Mouse (Mus musculus): Measurements from ENCODE around the gene Igfbp3. TPM values are rescaled to one million over a fixed set of nuclear protein-coding genes. Genes with fewer than 3 reads are reported as not detected.

Gene Igfbp3
- polyA plus RNA-seq, 1 experiment from 2014 or later = 29.7 TPM

DNA sequence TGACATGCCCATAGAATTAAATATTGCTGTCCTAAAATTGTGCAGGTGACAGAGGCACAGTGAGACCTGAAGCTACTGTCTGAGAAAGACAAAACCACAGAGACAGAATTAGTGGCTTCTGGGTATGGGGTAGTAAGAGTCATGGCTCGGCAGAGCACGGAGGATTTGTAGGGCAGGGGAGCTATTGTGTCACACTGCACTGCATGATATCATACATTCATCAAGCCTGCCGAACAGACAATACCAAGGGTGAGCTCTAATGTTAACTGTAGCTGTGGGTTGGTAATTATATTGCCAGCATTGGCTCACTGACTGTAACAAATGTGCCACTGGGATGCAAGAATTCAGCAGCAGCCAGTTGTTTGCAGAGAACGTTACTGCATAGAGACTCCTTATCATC, 49.3 kb downstream of the Igfbp3 start:
- Histone ChIP-seq H3K4me1 (ENCODE audit: control insufficient read depth, insufficient read depth, low read length) (no peaks in the 10 kb centered on the region), H3K9me3 (replicated peaks; ENCODE audit: control insufficient read depth, low read length) (no peaks in the 10 kb centered on the region), H3K9ac (ENCODE audit: low read length) (no peak overlapping the region), H3K4me3 (ENCODE audit: low read depth, low read length) (no peak overlapping the region), H3K27ac (ENCODE audit: low read depth, low read length) (no peak overlapping the region), H3K4me2 (ENCODE audit: low read length) (no peak overlapping the region), H3K36me3 (ENCODE audit: control insufficient read depth, insufficient read depth, low read length) (no peaks in the 10 kb centered on the region), H3K27me3 (replicated peaks; ENCODE audit: control insufficient read depth, insufficient read depth, low read length) (no peaks in the 10 kb centered on the region)
- DNase-seq (ENCODE audit: low spot score) = peak; percentile 12
- no peak for ATAC-seq
- 28% methylated on average over 4 of the region's 4 CpGs for WGBS

GRCm38 (mm10) chr11:7161502-7162174, 52.1 kb downstream of the Igfbp3 start:
- Histone ChIP-seq H3K4me2 (ENCODE audit: low read length) (no peak overlapping the region), H3K4me1 (ENCODE audit: control insufficient read depth, insufficient read depth, low read length) (no peaks in the 10 kb centered on the region), H3K36me3 (ENCODE audit: control insufficient read depth, insufficient read depth, low read length) (no peaks in the 10 kb centered on the region), H3K9ac (ENCODE audit: low read length) (no peak overlapping the region), H3K27me3 (replicated peaks; ENCODE audit: control insufficient read depth, insufficient read depth, low read length) (no peaks in the 10 kb centered on the region), H3K27ac (ENCODE audit: low read depth, low read length) (no peak overlapping the region), H3K9me3 (replicated peaks; ENCODE audit: control insufficient read depth, low read length) (no peaks in the 10 kb centered on the region), H3K4me3 (ENCODE audit: low read depth, low read length) (no peak overlapping the region)
- DNase-seq (ENCODE audit: low spot score) (peak; percentile 67), ATAC-seq (peak; percentile 44; the same call in 1 of the 2 replicates)
- WGBS = 76% methylated on average over 8 of the region's 8 CpGs

GRCm38 (mm10) chr11:7160637-7161101, 53.1 kb downstream of the Igfbp3 start:
- no peaks in the 10 kb centered on the region for H3K36me3 ChIP-seq (ENCODE audit: control insufficient read depth, insufficient read depth, low read length)
- no peak overlapping the region for H3K4me3 ChIP-seq (ENCODE audit: low read depth, low read length)
- no peaks in the 10 kb centered on the region for H3K4me1 ChIP-seq (ENCODE audit: control insufficient read depth, insufficient read depth, low read length)
- no peaks in the 10 kb centered on the region for H3K27me3 ChIP-seq (replicated peaks; ENCODE audit: control insufficient read depth, insufficient read depth, low read length)
- 44% methylated on average over 4 of the region's 4 CpGs for WGBS
- no peak overlapping the region for H3K4me2 ChIP-seq (ENCODE audit: low read length)
- ATAC-seq (peak; percentile 56; the same call in 1 of the 2 replicates), DNase-seq (ENCODE audit: low spot score) (peak; percentile 38)
- H3K9ac ChIP-seq (ENCODE audit: low read length) = no peak overlapping the region
- H3K27ac ChIP-seq (ENCODE audit: low read depth, low read length) = no peak overlapping the region
- H3K9me3 ChIP-seq (replicated peaks; ENCODE audit: control insufficient read depth, low read length) = no peaks in the 10 kb centered on the region

DNA sequence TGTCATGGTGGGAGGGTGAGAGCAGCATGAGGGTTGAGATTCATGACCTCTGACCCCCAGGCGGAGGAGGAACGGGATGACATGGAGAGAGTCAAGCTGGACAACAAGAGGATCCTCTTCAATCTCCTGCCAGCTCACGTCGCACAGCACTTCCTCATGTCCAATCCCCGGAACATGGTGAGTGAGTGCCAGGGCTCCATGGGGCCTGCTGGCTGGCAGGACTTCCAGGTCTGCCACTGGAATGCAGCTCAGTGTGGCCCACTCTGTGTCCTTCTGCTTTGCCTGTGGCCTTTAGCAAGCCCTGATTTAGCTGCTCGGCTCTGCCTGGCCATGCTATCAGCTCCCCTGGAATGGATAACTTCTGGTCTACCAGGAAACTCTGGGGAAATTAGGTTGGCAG, 53.6 kb downstream of the Igfbp3 start:
- Histone ChIP-seq H3K4me2 (ENCODE audit: low read length) (no peak overlapping the region), H3K4me1 (ENCODE audit: control insufficient read depth, insufficient read depth, low read length) (no peaks in the 10 kb centered on the region), H3K36me3 (ENCODE audit: control insufficient read depth, insufficient read depth, low read length) (no peaks in the 10 kb centered on the region), H3K4me3 (ENCODE audit: low read depth, low read length) (no peak overlapping the region), H3K27ac (ENCODE audit: low read depth, low read length) (no peak overlapping the region), H3K27me3 (replicated peaks; ENCODE audit: control insufficient read depth, insufficient read depth, low read length) (no peaks in the 10 kb centered on the region), H3K9ac (ENCODE audit: low read length) (no peak overlapping the region), H3K9me3 (replicated peaks; ENCODE audit: control insufficient read depth, low read length) (no peaks in the 10 kb centered on the region)
- no peak for DNase-seq (ENCODE audit: low spot score)
- no peak for ATAC-seq
- 78% methylated on average over 6 of the region's 6 CpGs for WGBS

- Histone ChIP-seq H3K36me3 (ENCODE audit: control insufficient read depth, insufficient read depth, low read length) (no peaks in the 10 kb centered on the region), H3K4me2 (ENCODE audit: low read length) (no peak overlapping the region), H3K27me3 (replicated peaks; ENCODE audit: control insufficient read depth, insufficient read depth, low read length) (no peaks in the 10 kb centered on the region), H3K27ac (ENCODE audit: low read depth, low read length) (no peak overlapping the region), H3K9me3 (replicated peaks; ENCODE audit: control insufficient read depth, low read length) (no peaks in the 10 kb centered on the region), H3K9ac (ENCODE audit: low read length) (no peak overlapping the region), H3K4me1 (ENCODE audit: control insufficient read depth, insufficient read depth, low read length) (no peaks in the 10 kb centered on the region), H3K4me3 (ENCODE audit: low read depth, low read length) (no peak overlapping the region)
- DNase-seq (ENCODE audit: low spot score) (no peak), ATAC-seq (no peak)
- WGBS = 79% methylated on average over 6 of the region's 6 CpGs
These were observed 55.5 kb downstream of the Igfbp3 start for GRCm38 (mm10) chr11:7158196-7158595.

DNA sequence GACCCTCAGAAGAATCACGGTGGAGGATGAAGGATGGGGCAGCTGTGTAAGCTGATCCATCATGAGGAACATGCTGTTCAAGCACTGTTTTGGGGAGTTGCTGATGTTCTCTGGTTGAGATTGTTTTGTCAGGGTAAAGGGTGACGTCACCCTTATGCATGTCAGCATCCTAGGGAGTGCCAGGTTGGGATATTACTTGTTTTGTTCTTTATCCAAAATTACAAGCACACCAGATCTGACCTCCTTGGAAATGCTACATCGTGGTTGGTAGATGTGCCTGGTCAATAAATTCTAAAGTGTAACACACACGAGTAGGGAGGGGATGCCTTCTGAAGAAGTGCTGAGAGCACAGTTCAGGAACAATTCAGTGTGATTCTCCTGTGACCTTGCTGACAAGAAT, 57.3 kb downstream of the Igfbp3 start:
- 84% methylated on average over 4 of the region's 4 CpGs for WGBS
- no peaks in the 10 kb centered on the region for H3K9me3 ChIP-seq (replicated peaks; ENCODE audit: control insufficient read depth, low read length)

More for the DNA sequence above, 57.3 kb downstream of the Igfbp3 start:
- Histone ChIP-seq H3K36me3 (ENCODE audit: control insufficient read depth, insufficient read depth, low read length) (no peaks in the 10 kb centered on the region), H3K27ac (ENCODE audit: low read depth, low read length) (no peak overlapping the region), H3K4me3 (ENCODE audit: low read depth, low read length) (no peak overlapping the region), H3K27me3 (replicated peaks; ENCODE audit: control insufficient read depth, insufficient read depth, low read length) (no peaks in the 10 kb centered on the region), H3K9ac (ENCODE audit: low read length) (no peak overlapping the region), H3K4me1 (ENCODE audit: control insufficient read depth, insufficient read depth, low read length) (no peaks in the 10 kb centered on the region), H3K4me2 (ENCODE audit: low read length) (no peak overlapping the region)
- DNase-seq (ENCODE audit: low spot score) = no peak
- no peak for ATAC-seq

Other genes with a start within 250 kb of the Igfbp3 start
- gene Adcy1, start 150.4 kb downstream of the Igfbp3 start, polyA plus RNA-seq (2014; fragmentation: Nextera tagmentation; extraction: Ambion mirVana) = 5.0 and 7.9 TPM in 2 replicates
- gene Gm11985, start 25.4 kb downstream of the Igfbp3 start, polyA plus RNA-seq (2014; fragmentation: Nextera tagmentation; extraction: Ambion mirVana) = not detected in 2 replicates
- 0.14 and 0.19 TPM in 2 replicates for gene Igfbp1, start 16.1 kb downstream of the Igfbp3 start, polyA plus RNA-seq (2014; fragmentation: Nextera tagmentation; extraction: Ambion mirVana)

Measured in forebrain, embryonic 14.5 days (tissue).